Mouse (Mus musculus) erythroid progenitor cell, adult 5-6 weeks (primary cell): ENCODE results near the gene Tenm4. TPM values are rescaled to one million over a fixed set of nuclear protein-coding genes. Genes with fewer than 3 reads are reported as not detected.

Experiments used
- ATAC-seq: replicated peaks from 2 replicates; pipeline ENCODE4 v1.8.0; 2016; ENCODE audit warnings: moderate number of reproducible peaks, mild to moderate bottlenecking, moderate TSS enrichment, inconsistent platforms; ENCODE audit not compliant: poor library complexity, low FRiP score, severe bottlenecking
- total RNA-seq, 2 experiments: library from RNA; stranded (forward) in 1 of 2; stranded (reverse) in 1 of 2; fragments of 150-400 nt in 1 of 2; fragments of 186-747, 209-891 nt in 1 of 2; gene quantifications; 2 replicates each; pipeline versions ENCODE4 v1.2.3 to v1.2.4; 2015 to 2017; ENCODE audit warnings: low replicate concordance in 2 of 2

The Tenm4 gene
- total RNA-seq, 2 experiments from 2014 or later: 0.23 to 1.7 TPM

- ATAC-seq: no peak
These were observed 14.4 kb downstream of the Tenm4 start for GRCm38 (mm10) chr7:96185411-96185810.

DNA sequence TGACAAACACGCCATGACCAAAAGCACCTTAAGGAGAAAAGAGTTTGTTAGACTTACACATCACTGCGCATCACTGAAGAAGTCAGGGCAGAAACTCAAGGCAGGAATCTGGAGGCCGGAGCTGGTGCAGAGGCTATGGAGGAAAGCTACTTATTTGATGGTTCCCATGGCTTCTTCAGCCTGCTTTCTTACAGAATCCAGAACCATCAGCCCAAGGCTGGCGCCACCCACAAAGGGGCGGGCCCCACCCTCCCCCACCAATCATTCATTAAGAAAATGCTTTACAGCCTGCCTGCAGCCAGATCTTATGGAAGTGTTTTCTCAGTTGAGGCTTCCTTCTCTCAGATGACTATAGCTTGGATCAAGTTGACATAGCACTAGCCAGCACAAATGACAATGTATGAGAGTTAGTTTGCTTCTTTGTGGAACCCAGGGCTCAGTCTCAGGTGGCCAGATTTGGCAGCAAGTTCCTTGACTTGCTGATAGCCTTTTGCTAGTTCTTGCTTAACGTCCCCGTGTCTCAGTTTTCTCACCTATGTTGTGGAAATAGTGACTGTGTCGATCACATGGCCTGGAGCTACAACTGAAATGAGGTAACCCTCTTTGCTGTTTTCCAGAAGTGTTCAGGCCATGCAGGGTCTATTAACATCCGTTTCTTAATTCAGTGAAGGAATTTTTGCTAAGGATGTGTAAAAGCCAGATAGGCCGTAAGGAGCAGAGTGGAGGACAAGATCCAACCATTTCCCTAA is 32.9 kb downstream of the Tenm4 start:
- ATAC-seq: no peak

DNA sequence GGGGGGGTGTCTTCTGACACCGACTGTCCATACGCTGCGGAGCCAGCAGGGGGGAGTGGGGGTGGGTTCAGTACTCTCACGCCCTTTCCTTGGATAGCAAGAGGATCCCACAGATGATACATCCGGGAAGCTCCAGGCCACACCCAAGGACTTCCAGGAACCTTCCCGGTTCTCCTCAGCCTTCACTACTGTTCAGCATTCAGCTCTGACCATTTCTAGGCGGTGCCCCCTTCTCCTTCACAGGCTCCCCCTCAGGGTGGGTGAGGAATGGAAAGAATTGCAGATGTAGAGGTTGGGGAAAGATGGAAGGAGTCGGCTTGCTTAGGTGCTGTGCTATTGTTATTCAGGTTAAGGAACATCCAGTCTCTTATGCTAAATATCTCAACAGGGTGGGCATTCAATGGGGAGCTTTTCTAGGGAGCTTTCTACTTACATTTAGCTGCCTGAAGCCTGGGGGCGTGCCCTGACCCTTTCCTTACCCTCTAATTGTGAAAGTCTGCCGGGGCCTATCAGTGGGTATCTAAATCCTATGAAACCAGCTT is 33.8 kb downstream of the Tenm4 start:
- ATAC-seq: no peak

DNA sequence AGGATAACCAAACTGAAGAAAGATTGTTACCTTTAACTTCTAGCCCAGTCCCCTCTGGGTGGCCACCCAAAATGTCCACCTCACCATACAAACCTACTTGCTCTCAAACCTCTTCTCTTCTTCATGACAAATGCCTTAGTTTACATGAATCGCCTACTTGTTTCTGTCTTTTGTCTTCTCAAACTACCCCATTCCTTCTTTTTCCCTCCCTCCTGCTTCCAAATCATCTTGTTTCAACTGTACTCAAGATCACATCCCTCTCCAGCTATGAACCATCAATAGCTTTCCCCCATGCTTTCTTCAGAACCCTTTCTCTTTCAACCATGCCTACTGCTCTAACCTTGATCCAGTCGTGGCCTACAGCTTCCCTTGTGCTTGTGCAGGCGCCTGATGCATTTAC is 36.0 kb downstream of the Tenm4 start:
- ATAC-seq: no peak

DNA sequence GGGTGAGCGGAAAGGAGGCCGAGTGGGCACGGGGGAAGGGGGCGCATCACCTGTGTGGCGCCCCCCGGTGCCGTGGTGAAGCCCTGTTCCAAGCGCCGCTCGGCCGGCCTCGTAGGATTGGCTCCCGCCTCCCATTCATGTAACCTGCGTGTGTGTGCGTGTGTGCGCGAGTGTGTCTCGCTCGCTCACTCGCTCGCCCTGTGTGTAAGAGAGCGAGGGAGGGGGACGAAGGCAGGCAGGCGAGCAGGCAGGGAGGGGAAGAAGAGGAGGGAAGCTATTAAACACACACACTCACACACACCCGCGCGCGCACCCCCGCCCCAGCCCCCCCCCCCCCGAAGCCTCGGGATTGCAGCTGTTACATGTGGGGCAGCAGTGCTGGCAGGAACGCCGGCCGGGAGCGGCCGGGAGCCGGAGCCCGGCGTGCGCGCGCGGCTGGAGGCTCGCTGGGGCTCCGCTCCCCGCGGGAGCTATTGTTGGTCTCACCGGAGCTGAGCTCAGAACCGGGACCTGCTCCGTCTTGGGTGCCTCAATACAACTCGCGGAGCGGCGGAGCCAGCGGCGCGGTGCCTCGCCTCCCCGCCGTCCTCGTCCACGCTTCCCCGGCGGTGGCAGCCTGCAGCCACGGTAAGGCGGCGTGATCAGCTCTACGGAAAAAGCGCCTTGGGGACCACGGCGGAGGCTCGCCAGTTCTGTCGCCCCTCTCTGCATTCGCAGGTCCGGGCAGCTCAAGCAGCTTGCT is 38.9 kb downstream of the Tenm4 start:
- no peak for ATAC-seq

GRCm38 (mm10) chr7:96210525-96211369 is 39.7 kb downstream of the Tenm4 start:
- no peak for ATAC-seq

GRCm38 (mm10) chr7:96211618-96212021 is 40.6 kb downstream of the Tenm4 start:
- ATAC-seq: no peak

DNA sequence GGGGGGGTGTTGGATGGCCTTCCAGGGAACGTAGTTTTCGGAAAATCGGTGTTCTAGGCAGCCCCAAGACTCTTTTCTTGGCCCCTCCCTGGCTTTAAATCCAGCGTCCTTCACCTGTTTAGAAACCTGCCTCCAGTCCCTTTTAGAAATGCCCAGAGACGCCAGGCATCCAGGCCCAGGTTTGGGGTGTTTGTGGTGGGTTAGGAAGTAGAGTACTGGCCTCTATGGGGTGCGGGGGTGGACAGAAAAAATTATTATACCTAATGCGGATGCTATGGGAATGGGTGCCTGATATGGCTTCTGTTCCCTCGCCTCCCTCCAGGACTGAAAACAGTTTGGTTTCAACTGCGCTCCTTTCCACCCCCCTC is 41.2 kb downstream of the Tenm4 start:
- ATAC-seq: no peak

GRCm38 (mm10) chr7:96212592-96213541 is 41.8 kb downstream of the Tenm4 start:
- no peak for ATAC-seq

- no peak for ATAC-seq
These were observed 42.7 kb downstream of the Tenm4 start for GRCm38 (mm10) chr7:96213741-96214140.

DNA sequence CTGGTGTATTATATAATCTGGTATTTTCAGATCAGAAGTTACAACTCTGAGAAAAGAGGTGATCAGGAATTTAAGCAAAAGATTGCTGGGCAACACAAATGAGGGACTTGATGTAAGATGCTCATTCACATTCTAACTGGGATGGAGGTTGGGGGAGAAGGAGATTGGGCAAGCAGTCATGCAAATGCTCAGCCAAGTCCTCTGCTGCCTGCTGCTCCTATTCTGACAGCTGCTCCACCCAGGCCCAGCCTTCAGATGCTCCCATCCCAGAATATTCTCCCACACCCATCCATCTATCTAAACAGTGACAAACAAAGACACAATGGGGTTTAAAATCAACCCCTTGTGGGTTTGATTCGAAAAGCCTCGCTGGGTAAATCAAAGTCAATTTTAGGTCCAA is 43.8 kb downstream of the Tenm4 start:
- ATAC-seq: no peak

DNA sequence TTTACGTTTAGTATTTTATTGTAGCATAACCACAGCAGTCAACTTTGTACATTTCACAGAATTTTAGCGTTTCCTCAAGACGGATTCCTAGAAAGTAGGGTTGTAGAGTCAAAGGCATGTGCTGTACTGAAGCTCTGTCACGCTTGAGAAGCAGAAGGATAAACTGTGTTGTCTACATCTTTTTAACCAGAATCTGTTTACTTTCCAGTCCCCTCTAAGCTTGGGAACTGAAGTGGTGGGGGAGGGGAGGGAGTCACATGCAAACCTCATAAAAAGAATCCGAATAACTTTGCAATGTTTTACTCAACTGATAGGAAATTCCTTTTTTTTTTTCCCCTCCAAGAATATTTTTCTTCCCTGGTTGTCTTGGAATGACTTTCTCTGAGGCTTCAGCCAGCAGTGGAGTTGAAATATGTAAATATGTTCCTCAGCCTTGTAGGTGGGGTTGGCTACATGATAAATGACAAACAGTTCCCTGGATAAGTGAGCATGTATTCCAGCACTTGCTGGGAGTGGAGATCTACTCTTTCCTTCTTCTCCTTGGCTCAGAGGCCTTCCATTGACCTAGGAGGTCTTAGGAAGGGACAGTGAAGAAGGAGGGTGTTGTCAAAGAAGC is 45.0 kb downstream of the Tenm4 start:
- ATAC-seq: no peak

DNA sequence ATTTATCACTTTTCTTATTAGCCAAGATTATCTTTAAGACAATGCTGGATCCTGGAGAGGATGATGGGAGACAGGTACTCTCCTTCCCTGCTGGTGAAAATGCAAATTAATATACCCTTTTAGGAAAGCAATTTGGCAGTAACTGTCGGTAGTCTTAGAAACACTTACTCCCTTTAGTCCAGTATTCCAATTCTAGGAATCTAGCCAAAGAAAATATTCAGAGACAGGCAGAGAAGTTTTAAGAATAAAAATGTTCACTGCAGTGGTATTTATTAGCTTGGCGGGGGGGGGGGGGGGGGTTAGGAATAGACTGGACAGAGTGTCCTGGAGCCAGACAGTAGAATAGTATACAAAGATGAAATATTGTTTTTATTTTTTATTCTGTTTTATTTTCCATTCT is 48.3 kb downstream of the Tenm4 start:
- ATAC-seq: no peak

DNA sequence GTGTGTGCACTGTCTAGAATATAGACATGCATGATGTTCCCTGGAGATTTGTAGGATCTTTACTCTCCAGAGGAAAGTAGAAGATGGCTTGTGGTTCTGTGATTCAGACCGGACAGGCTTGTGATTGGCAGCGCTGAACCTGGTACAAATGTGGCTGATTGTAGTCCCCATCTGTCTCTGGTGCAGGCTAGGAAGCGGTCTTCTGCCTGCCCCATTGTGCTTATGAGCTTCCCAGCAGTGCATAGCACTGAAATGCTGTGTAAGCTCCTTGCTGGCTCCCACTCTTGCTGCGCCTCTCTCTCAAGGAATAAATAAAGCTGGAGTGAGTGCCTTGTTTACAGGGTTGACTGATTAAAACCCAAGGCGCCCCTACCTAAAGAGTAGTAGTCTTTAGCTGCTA is 49.6 kb downstream of the Tenm4 start:
- no peak for ATAC-seq

GRCm38 (mm10) chr7:96222569-96222968 is 51.5 kb downstream of the Tenm4 start:
- ATAC-seq: no peak

DNA sequence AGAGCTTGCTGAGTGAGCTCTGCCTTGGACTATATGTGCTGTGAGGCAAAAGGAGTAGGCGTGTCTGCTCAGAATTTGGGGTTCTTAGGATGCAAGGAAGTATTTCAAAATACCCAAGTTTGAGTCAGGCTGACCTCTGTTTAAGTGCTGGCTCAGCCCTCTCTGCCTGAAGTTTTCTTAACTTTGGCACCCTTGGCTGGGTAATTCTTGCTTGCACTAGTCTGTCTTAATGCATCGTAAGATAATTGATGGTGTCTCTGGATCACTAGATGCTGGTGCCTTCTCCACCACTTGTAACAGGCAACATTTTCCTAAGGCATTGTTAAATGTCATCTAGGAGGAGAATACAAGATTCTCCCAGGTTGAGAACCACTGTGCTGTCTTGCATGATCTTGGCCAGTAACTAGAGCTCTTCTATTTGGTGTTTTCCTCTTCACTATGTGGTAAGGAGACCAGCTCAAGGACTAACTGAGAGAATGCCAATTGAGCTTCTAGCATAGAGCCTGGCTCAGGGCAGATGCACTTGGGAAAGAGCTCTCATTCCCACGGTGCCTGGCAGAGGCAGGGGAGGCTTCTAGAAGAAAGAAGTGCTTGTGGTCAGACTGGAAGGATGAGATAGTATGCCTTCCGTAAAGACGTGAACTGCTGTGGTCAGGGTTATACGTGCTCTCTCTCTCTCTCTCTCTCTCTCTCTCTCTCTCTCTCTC is 57.7 kb downstream of the Tenm4 start:
- no peak for ATAC-seq

DNA sequence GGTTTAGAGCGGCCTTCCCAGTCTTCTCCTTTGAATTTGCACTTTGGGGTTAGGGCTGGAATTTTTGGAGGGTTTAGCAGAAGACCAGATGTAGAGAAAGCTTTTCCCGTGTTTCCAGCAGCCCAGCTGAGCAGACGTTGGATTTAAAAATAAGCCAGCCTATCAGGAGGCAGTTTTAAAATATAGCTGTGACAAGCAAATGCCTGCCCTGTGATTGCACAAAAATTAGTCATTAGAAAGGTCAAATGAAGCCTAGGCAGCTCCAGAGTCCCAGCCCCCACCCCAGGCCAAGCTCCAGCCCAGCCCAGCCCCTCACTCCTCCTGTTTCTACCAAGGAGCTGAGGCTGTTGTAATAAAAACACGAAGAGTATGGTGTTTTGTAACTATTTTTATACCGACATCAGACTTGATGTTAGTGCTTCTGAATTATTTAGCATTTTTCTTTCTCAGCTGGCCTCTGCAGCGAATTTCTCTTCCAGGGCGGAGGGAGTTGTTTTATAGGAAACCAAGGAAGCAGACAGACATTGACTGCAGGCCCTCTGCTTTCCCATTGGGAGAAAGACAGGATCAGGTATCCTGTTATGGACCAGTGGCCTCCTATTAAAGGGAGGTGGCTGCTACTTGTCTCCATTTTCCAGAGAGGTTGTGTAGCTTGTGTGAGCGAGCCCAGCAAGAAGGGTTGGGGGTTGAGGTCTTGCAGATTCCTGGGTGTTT is 59.1 kb downstream of the Tenm4 start:
- ATAC-seq: no peak
